Mouse (Mus musculus): ENCODE data around the gene Kifap3.

GRCm38 (mm10) chr1:163842238-163842637 lies 62.9 kb downstream of the Kifap3 start:
- TF ChIP-seq CTCF (IDR thresholded peaks at IDR 0.05) (peak; percentile 67), POLR2A (IDR thresholded peaks at IDR 0.05; ENCODE audit: insufficient read depth, low read depth, low read length) (no peak), EP300 (IDR thresholded peaks at IDR 0.05; ENCODE audit: insufficient read depth, low read depth, low read length) (no peak)

Data from heart, adult 2 months (tissue).